Mouse (Mus musculus) kidney, embryonic 14.5 days (tissue): Measurements from ENCODE around the gene Ipmk. TPM values are rescaled to one million over a fixed set of nuclear protein-coding genes. Genes with fewer than 3 reads are reported as not detected.

Experiments used
- ATAC-seq: fragments of 200-750 bp; cut with Nextera tagmentation; 2 replicates; pipeline ENCODE4 v1.8.0; 2017; ENCODE audit warnings: moderate number of reproducible peaks, mild to moderate bottlenecking, moderate TSS enrichment, moderate library complexity; ENCODE audit not compliant: low FRiP score, low TSS enrichment
- H3K27ac ChIP-seq: fragments of 300-500 bp; sonication (generic); 2 replicates; pipeline ENCODE4 v1.5.1; 2014; ENCODE audit warnings: low read depth, mild to moderate bottlenecking, low read length, moderate library complexity, mixed read lengths
- H3K27me3 ChIP-seq: fragments of 300-500 bp; sonication (generic); 2 replicates; pipeline ENCODE4 v1.6.1; 2014; ENCODE audit warnings: mild to moderate bottlenecking, low read length; ENCODE audit not compliant: control insufficient read depth, insufficient read depth
- H3K36me3 ChIP-seq: fragments of 300-500 bp; sonication (generic); 2 replicates; pipeline ENCODE4 v1.6.1; 2014; ENCODE audit warnings: low read length, mixed read lengths; ENCODE audit not compliant: control insufficient read depth, insufficient read depth
- H3K4me1 ChIP-seq: fragments of 300-500 bp; sonication (generic); 2 replicates; pipeline ENCODE4 v1.6.1; 2014; ENCODE audit warnings: low read length, mixed read lengths; ENCODE audit not compliant: control insufficient read depth, insufficient read depth
- H3K4me2 ChIP-seq: fragments of 300-500 bp; sonication (generic); replicated peaks from 2 replicates; pipeline ENCODE4 v1.6.1; 2014; ENCODE audit warnings: low read depth, mild to moderate bottlenecking, low read length
- H3K4me3 ChIP-seq: fragments of 300-500 bp; sonication (generic); 2 replicates; pipeline ENCODE4 v1.5.1; 2014; ENCODE audit warnings: mild to moderate bottlenecking, low read length
- H3K9ac ChIP-seq: fragments of 300-500 bp; sonication (generic); 2 replicates; pipeline ENCODE4 v1.6.1; 2014; ENCODE audit warnings: low read depth, mild to moderate bottlenecking, low read length, moderate library complexity
- H3K9me3 ChIP-seq: fragments of 300-500 bp; sonication (generic); 2 replicates; pipeline ENCODE4 v1.6.1; 2016; ENCODE audit warnings: low read length; ENCODE audit not compliant: control insufficient read depth
- WGBS: fragments of 180-500 bp; shearing (Covaris S2); extraction: QIAGEN DNeasy Blood & Tissue Kit; methylation state at CpG from one replicate; pipeline ENCODE4 v1.1.7; 2014; 5-methylcytosine and 5-hydroxymethylcytosine counted together
- polyA plus RNA-seq: library from polyadenylated mRNA; unstranded; fragments of >200 nt; fragmentation: Nextera tagmentation; extraction: Ambion mirVana; gene quantifications from 2 replicates; pipeline ENCODE4 v1.2.1, GENCODE M21; 2014

Gene Ipmk
- polyA plus RNA-seq, 1 experiment from 2014 or later: 22.0 TPM

- Histone ChIP-seq H3K27me3 (no peaks in the 10 kb centered on the region), H3K4me2 (no peak overlapping the region), H3K4me3 (no peak overlapping the region), H3K27ac (no peak overlapping the region), H3K9ac (no peak overlapping the region), H3K36me3 (no peaks in the 10 kb centered on the region), H3K9me3 (no peaks in the 10 kb centered on the region), H3K4me1 (no peaks in the 10 kb centered on the region)
- WGBS: 81% methylated on average over 7 of the region's 7 CpGs
- ATAC-seq: no peak
Observed at GRCm38 (mm10) chr10:71316497-71316896, 31.1 kb upstream of the Ipmk start.

GRCm38 (mm10) chr10:71323669-71324068 lies 23.9 kb upstream of the Ipmk start:
- Histone ChIP-seq H3K9me3 (no peaks in the 10 kb centered on the region), H3K4me1 (no peaks in the 10 kb centered on the region), H3K9ac (no peak overlapping the region), H3K4me3 (no peak overlapping the region), H3K4me2 (no peak overlapping the region), H3K27ac (no peak overlapping the region), H3K27me3 (no peaks in the 10 kb centered on the region), H3K36me3 (no peaks in the 10 kb centered on the region)
- WGBS: 82% methylated on average over 8 of the region's 8 CpGs
- ATAC-seq: no peak

GRCm38 (mm10) chr10:71326123-71326522 lies 21.4 kb upstream of the Ipmk start:
- ATAC-seq: no peak

GRCm38 (mm10) chr10:71326789-71327188 lies 20.8 kb upstream of the Ipmk start:
- Histone ChIP-seq H3K9ac (no peak overlapping the region), H3K4me2 (no peak overlapping the region), H3K36me3 (peaks cover 11% of the 10 kb centered on the region; the same call in 1 of the 2 replicates), H3K9me3 (no peaks in the 10 kb centered on the region), H3K27me3 (no peaks in the 10 kb centered on the region), H3K4me3 (no peak overlapping the region), H3K27ac (no peak overlapping the region), H3K4me1 (no peaks in the 10 kb centered on the region)
- WGBS: 16% methylated on average over 7 of the region's 7 CpGs
- no peak; the same call in 1 of the 2 replicates for ATAC-seq

More at GRCm38 (mm10) chr10:71326123-71326522, 21.4 kb upstream of the Ipmk start:
- Histone ChIP-seq H3K4me3 (no peak overlapping the region), H3K27ac (no peak overlapping the region), H3K9me3 (no peaks in the 10 kb centered on the region), H3K27me3 (no peaks in the 10 kb centered on the region), H3K4me1 (no peaks in the 10 kb centered on the region), H3K4me2 (no peak overlapping the region), H3K9ac (no peak overlapping the region), H3K36me3 (peaks cover 11% of the 10 kb centered on the region; the same call in 1 of the 2 replicates)
- 75% methylated on average over 7 of the region's 7 CpGs for WGBS

- H3K4me2 ChIP-seq: no peak overlapping the region
- H3K36me3 ChIP-seq: peaks cover 11% of the 10 kb centered on the region; the same call in 1 of the 2 replicates
- H3K4me1 ChIP-seq: no peaks in the 10 kb centered on the region
- no peak overlapping the region for H3K9ac ChIP-seq
- 81% methylated on average over 10 of the region's 10 CpGs for WGBS
- no peaks in the 10 kb centered on the region for H3K9me3 ChIP-seq
- no peak; the same call in 1 of the 2 replicates for ATAC-seq
- no peak overlapping the region for H3K4me3 ChIP-seq
- H3K27ac ChIP-seq: no peak overlapping the region
- no peaks in the 10 kb centered on the region for H3K27me3 ChIP-seq
Observed at GRCm38 (mm10) chr10:71327386-71327785, 20.2 kb upstream of the Ipmk start.

GRCm38 (mm10) chr10:71328382-71328781 lies 19.2 kb upstream of the Ipmk start:
- Histone ChIP-seq H3K4me1 (no peaks in the 10 kb centered on the region), H3K27me3 (no peaks in the 10 kb centered on the region), H3K36me3 (peaks cover 13% of the 10 kb centered on the region; the same call in 1 of the 2 replicates), H3K9ac (no peak overlapping the region), H3K27ac (no peak overlapping the region), H3K4me2 (no peak overlapping the region), H3K9me3 (no peaks in the 10 kb centered on the region), H3K4me3 (no peak overlapping the region)
- ATAC-seq: no peak
- 63% methylated on average over 6 of the region's 6 CpGs for WGBS

- Histone ChIP-seq H3K27ac (no peak overlapping the region), H3K9ac (no peak overlapping the region), H3K4me2 (no peak overlapping the region), H3K36me3 (peaks cover 17% of the 10 kb centered on the region; the same call in 1 of the 2 replicates), H3K27me3 (no peaks in the 10 kb centered on the region), H3K4me3 (no peak overlapping the region), H3K9me3 (no peaks in the 10 kb centered on the region), H3K4me1 (no peaks in the 10 kb centered on the region)
- WGBS: 94% methylated on average over 5 of the region's 5 CpGs
- ATAC-seq: no peak
Observed at GRCm38 (mm10) chr10:71328870-71329269, 18.7 kb upstream of the Ipmk start.

GRCm38 (mm10) chr10:71329295-71329694 lies 18.3 kb upstream of the Ipmk start:
- Histone ChIP-seq H3K36me3 (peaks cover 21% of the 10 kb centered on the region; the same call in 1 of the 2 replicates), H3K27me3 (no peaks in the 10 kb centered on the region), H3K27ac (no peak overlapping the region), H3K9me3 (no peaks in the 10 kb centered on the region), H3K4me3 (no peak overlapping the region), H3K4me2 (no peak overlapping the region), H3K4me1 (no peaks in the 10 kb centered on the region), H3K9ac (no peak overlapping the region)
- WGBS: 93% methylated on average over 6 of the region's 6 CpGs
- ATAC-seq: no peak

GRCm38 (mm10) chr10:71330070-71330469 lies 17.5 kb upstream of the Ipmk start:
- H3K27ac ChIP-seq: no peak overlapping the region
- no peak overlapping the region for H3K9ac ChIP-seq
- no peaks in the 10 kb centered on the region for H3K4me1 ChIP-seq
- H3K27me3 ChIP-seq: no peaks in the 10 kb centered on the region
- WGBS: 65% methylated on average over 12 of the region's 12 CpGs
- no peaks in the 10 kb centered on the region for H3K9me3 ChIP-seq
- H3K4me2 ChIP-seq: no peak overlapping the region
- peaks cover 22% of the 10 kb centered on the region; the same call in 1 of the 2 replicates for H3K36me3 ChIP-seq
- peak; percentile 50; the same call in 1 of the 2 replicates for ATAC-seq
- no peak overlapping the region for H3K4me3 ChIP-seq
